Mouse (Mus musculus): ENCODE data around the gene Coq7.

- TF ChIP-seq POLR2A (IDR thresholded peaks at IDR 0.05; ENCODE audit: insufficient read length, low read depth) (no peak), E2F4 (IDR thresholded peaks at IDR 0.05; ENCODE audit: insufficient read depth) (no peak), USF1 (IDR thresholded peaks at IDR 0.05; ENCODE audit: low read depth) (no peak), REST (IDR thresholded peaks at IDR 0.05; ENCODE audit: insufficient read depth, insufficient read length) (no peak), MAX (IDR thresholded peaks at IDR 0.05; ENCODE audit: low read depth) (no peak)
Measured at GRCm38 (mm10) chr7:118498984-118499783, 34.0 kb downstream of the Coq7 start.
